Mouse (Mus musculus) cerebellum, postnatal 36 days (tissue): ENCODE results near the gene Rnf41.

Experiments
- DNase-seq, 2 experiments: peaks; one replicate each; pipeline ENCODE4 v3.0.0; 2021 to 2022; ENCODE audit warnings: mixed read lengths in 2 of 2

Gene Rnf41

GRCm38 (mm10) chr10:128411211-128412054 lies at the start of gene Rnf41, which contains the start of gene Nabp2:
Gene Rnf41, plus strand, starts transcription at chr10:128411657.
Gene Nabp2, minus strand, starts transcription at chr10:128411492.
- peak; percentile 93 for DNase-seq

GRCm38 (mm10) chr10:128361836-128362235 lies 49.6 kb upstream of the Rnf41 start:
- DNase-seq: no peak

- DNase-seq: peak in 1 of 2 experiments; percentile 32
Measured at GRCm38 (mm10) chr10:128362568-128362967, 48.9 kb upstream of the Rnf41 start.

GRCm38 (mm10) chr10:128367899-128368401 lies 43.5 kb upstream of the Rnf41 start:
- DNase-seq: no peak

GRCm38 (mm10) chr10:128368402-128369217 lies 42.8 kb upstream of the Rnf41 start, which contains the start of gene Coq10a:
Gene Coq10a, minus strand, starts transcription at chr10:128368997.
- peak; percentile 91 to 92 for DNase-seq

GRCm38 (mm10) chr10:128369218-128369543 lies 42.3 kb upstream of the Rnf41 start:
- no peak for DNase-seq

GRCm38 (mm10) chr10:128369599-128369998 lies 41.9 kb upstream of the Rnf41 start:
- DNase-seq: no peak

GRCm38 (mm10) chr10:128370021-128370420 lies 41.4 kb upstream of the Rnf41 start:
- DNase-seq: no peak

- DNase-seq: no peak
Measured at GRCm38 (mm10) chr10:128370601-128371000, 40.9 kb upstream of the Rnf41 start.

GRCm38 (mm10) chr10:128372142-128372541 lies 39.3 kb upstream of the Rnf41 start:
- no peak for DNase-seq

- DNase-seq: no peak
Measured at GRCm38 (mm10) chr10:128372989-128373748, 38.3 kb upstream of the Rnf41 start.

GRCm38 (mm10) chr10:128374393-128374792 lies 37.1 kb upstream of the Rnf41 start:
- no peak for DNase-seq

- no peak for DNase-seq
Measured at GRCm38 (mm10) chr10:128376099-128376454, 35.4 kb upstream of the Rnf41 start.

- DNase-seq: peak; percentile 82 to 90
Measured at GRCm38 (mm10) chr10:128376455-128377211, 34.8 kb upstream of the Rnf41 start, which contains the start of gene Ankrd52. Gene Ankrd52, plus strand, starts transcription at chr10:128377115.

GRCm38 (mm10) chr10:128377222-128377939 lies 34.1 kb upstream of the Rnf41 start:
- no peak for DNase-seq

- no peak for DNase-seq
Measured at GRCm38 (mm10) chr10:128377940-128378448, 33.5 kb upstream of the Rnf41 start.

- no peak for DNase-seq
Measured at GRCm38 (mm10) chr10:128378462-128378861, 33.0 kb upstream of the Rnf41 start.

- no peak for DNase-seq
Measured at GRCm38 (mm10) chr10:128379260-128379659, 32.2 kb upstream of the Rnf41 start.

GRCm38 (mm10) chr10:128380565-128380964 lies 30.9 kb upstream of the Rnf41 start:
- DNase-seq: no peak

- DNase-seq: no peak
Measured at GRCm38 (mm10) chr10:128382482-128382881, 29.0 kb upstream of the Rnf41 start.

GRCm38 (mm10) chr10:128385902-128386301 lies 25.6 kb upstream of the Rnf41 start:
- DNase-seq: no peak
